Mouse (Mus musculus) liver, embryonic 14.5 days (tissue): ENCODE data around the gene Mlx.

Source experiments
- CTCF ChIP-seq: IDR thresholded peaks from 2 replicates; pipeline ENCODE4 v1.5.1; 2016; ENCODE audit warnings: antibody characterized with exemption, low read depth, control low read depth
- EP300 ChIP-seq: IDR thresholded peaks from 2 replicates; pipeline ENCODE4 v1.6.1; 2016; ENCODE audit warnings: antibody characterized with exemption, low read depth

GRCm38 (mm10) chr11:101140164-101140819, 53.2 kb downstream of the Mlx start:
- no peak for TF ChIP-seq CTCF
- TF ChIP-seq EP300, result no peak
